Mouse (Mus musculus): ENCODE results near the gene Rpl35. TPM values are rescaled to one million over a fixed set of nuclear protein-coding genes. Genes with fewer than 3 reads are reported as not detected.
"Not testable (repeated sequence)": the region's sequence is repeated elsewhere in the genome, so short reads cannot be mapped to it uniquely, and the experiment has no call there.

Rpl35 gene
- polyA plus RNA-seq (2015; fragmentation: Nextera tagmentation; extraction: Ambion mirVana) = 740 and 763 TPM in 2 replicates

DNA sequence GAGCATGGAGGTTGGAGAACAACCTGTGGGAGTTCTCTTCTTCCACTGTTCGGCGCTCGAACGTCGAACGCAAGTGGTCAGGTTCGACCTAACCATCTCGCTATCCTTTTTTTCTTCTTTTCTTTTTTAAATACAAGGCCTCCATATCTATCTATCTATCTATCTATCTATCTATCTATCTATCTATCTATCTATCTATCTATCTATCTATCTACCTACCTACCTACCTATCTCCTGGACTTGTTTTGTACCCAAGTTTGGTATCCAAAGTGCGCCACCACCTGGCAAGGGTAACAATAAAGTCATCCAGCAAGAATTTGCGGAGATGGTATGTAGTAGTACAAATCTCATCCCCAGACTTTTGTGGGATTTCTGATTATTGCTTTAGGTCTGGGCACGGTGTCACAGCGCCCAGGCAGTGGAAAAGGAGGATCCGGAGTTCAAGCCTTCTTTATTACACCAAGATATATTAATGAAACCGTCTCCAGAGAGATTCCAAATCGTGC, at the start of gene Rpl35:
Rpl35 (minus strand) TSS at position 51 of the 506 bp plus-strand sequence.
- no peak for ATAC-seq
- Histone ChIP-seq H3K27me3 (no peaks in the 10 kb centered on the region), H3K27ac (peak within 1 kb of the TSS; percentile 85), H3K4me1 (replicated peaks) (peaks cover 60% of the 10 kb centered on the region), H3K4me3 (replicated peaks) (peak within 1 kb of the TSS; percentile 80), H3K36me3 (peaks cover 32% of the 10 kb centered on the region), H3K9me3 (no peaks in the 10 kb centered on the region), H3K4me2 (replicated peaks) (peak within 1 kb of the TSS; percentile 98), H3K9ac (replicated peaks) (peak within 1 kb of the TSS; percentile 91)
- 15% methylated on average over 15 of the region's 15 CpGs for WGBS

DNA sequence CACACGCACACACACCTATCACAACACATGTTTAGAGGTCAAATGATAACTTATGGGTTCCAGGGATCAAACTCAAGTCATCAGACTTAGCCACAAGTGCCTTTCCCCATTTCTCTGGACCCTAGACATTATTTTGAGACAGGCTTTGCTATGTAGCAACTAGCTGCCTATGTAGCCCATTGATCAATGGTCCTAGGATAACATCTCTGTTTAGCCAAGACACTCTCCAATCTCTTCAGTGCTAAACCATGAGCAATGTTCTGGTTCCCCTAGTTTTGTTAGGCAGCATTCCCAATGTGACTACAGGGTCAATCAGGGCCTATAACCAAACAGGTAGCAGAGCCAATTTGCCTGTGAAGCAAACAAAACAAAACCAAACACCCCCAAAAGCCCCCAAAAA, 43.1 kb upstream of the Rpl35 start:
- no peak overlapping the region for H3K4me2 ChIP-seq (replicated peaks)
- no peak overlapping the region for H3K27ac ChIP-seq
- H3K27me3 ChIP-seq = no peaks in the 10 kb centered on the region
- ATAC-seq = no peak
- H3K36me3 ChIP-seq = peaks cover 82% of the 10 kb centered on the region
- 98% methylated on average over 1 of the region's 1 CpGs for WGBS
- H3K4me3 ChIP-seq (replicated peaks) = no peak overlapping the region
- no peak overlapping the region for H3K9ac ChIP-seq (replicated peaks)
- no peaks in the 10 kb centered on the region for H3K9me3 ChIP-seq
- H3K4me1 ChIP-seq (replicated peaks) = no peaks in the 10 kb centered on the region

DNA sequence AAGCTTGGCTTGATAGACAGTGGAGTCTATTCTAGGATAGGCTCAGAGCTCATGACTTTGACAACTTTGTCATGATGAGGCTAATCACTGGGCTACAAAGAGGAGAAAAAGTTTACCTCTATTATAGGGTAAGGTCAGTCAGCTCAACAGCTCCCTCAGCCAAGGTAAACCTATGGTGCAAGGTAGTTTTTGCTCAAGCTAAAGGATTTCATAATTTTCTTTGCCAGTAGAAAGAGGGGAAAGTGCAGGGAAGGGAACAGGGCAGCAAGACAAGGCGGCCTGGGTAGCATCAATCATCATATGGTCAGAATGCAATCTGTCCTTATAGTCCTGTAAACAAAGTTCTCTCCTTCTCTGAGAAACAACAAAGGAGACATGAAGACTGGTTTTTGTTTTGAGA, 34.8 kb upstream of the Rpl35 start:
- ATAC-seq = no peak
- WGBS = 96% methylated on average over 1 of the region's 1 CpGs
- Histone ChIP-seq H3K4me3 (replicated peaks) (no peak overlapping the region), H3K27ac (no peak overlapping the region), H3K27me3 (no peaks in the 10 kb centered on the region), H3K9me3 (no peaks in the 10 kb centered on the region), H3K36me3 (peaks cover 81% of the 10 kb centered on the region), H3K4me2 (replicated peaks) (no peak overlapping the region), H3K9ac (replicated peaks) (no peak overlapping the region), H3K4me1 (replicated peaks) (no peaks in the 10 kb centered on the region)

DNA sequence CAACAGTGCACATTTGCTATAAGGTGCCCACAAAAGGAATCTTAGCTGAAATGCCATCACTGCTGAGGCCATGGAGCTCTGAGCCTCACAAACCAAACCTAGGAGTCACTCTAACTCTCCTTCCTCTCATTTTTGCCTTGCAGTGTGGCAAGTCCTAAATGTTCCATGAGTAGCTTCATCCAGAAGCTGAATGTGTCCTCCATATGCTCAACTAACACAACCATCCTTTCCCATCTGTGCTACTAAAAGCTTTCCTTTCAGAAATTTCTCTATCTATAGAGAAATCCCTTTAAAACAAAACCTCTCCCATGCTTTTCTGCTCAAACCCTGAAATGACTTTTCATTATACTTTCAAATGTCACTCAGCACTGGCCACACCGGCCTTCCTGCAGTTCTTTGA, 26.2 kb upstream of the Rpl35 start:
- 86% methylated on average over 1 of the region's 1 CpGs for WGBS
- Histone ChIP-seq H3K4me2 (replicated peaks) (no peak overlapping the region), H3K9me3 (no peaks in the 10 kb centered on the region), H3K27me3 (no peaks in the 10 kb centered on the region), H3K27ac (no peak overlapping the region), H3K4me1 (replicated peaks) (no peaks in the 10 kb centered on the region), H3K36me3 (peaks cover 85% of the 10 kb centered on the region), H3K9ac (replicated peaks) (no peak overlapping the region), H3K4me3 (replicated peaks) (no peak overlapping the region)
- no peak for ATAC-seq

DNA sequence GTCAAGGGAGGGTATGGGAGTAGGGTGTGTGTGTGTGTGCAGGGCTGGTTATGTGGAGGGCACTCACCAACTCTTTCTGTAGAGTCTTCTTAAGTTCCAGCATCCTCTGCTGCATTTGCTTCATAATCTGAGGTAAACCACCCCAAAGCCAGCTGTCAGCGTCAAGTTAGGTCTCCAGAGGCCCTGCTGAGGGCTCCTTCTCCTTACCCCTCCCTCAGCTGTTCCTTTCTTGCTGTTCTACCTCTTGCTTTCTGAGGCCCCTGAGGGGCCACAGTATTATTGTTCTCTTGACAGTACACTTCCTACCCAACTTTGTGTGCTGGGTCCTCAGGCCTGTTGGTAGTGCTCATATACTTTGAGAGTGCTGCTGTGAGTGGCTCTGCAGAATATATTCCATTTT, 14.6 kb upstream of the Rpl35 start:
- 60% methylated on average over 1 of the region's 1 CpGs for WGBS
- H3K27me3 ChIP-seq = no peaks in the 10 kb centered on the region

DNA sequence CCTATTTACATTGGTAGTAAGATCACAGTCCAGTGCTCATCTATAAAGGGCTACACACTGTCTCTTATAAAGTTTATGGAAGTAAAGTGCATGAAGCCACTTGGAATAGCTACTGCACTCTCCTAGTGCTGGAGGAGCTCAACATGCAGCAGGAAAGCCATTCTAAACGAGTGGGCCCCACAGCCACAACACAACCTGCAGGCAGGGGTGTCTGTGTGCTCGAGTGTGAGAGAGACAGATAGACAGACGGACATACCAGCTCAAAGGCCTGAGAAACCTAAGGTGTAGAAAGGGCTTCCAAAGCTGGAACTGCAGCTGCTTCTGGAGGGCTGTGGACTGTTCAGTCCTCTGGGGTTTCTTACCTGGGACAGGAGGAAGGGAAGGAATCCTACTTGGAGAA, 11.2 kb upstream of the Rpl35 start:
- H3K9me3 ChIP-seq = no peaks in the 10 kb centered on the region
- peaks cover 90% of the 10 kb centered on the region for H3K36me3 ChIP-seq
- H3K4me1 ChIP-seq (replicated peaks) = no peaks in the 10 kb centered on the region
- no peak overlapping the region for H3K27ac ChIP-seq
- no peak overlapping the region for H3K9ac ChIP-seq (replicated peaks)
- H3K4me2 ChIP-seq (replicated peaks) = no peak overlapping the region
- ATAC-seq = no peak
- H3K4me3 ChIP-seq (replicated peaks) = no peak overlapping the region
- 87% methylated on average over 3 of the region's 3 CpGs for WGBS
- no peaks in the 10 kb centered on the region for H3K27me3 ChIP-seq

More for the DNA sequence above, 14.6 kb upstream of the Rpl35 start:
- no peak overlapping the region for H3K27ac ChIP-seq
- H3K4me2 ChIP-seq (replicated peaks) = no peak overlapping the region
- H3K4me1 ChIP-seq (replicated peaks) = no peaks in the 10 kb centered on the region
- H3K36me3 ChIP-seq = peaks cover 91% of the 10 kb centered on the region
- ATAC-seq = no peak
- H3K9me3 ChIP-seq = no peaks in the 10 kb centered on the region
- H3K4me3 ChIP-seq (replicated peaks) = no peak overlapping the region
- no peak overlapping the region for H3K9ac ChIP-seq (replicated peaks)

DNA sequence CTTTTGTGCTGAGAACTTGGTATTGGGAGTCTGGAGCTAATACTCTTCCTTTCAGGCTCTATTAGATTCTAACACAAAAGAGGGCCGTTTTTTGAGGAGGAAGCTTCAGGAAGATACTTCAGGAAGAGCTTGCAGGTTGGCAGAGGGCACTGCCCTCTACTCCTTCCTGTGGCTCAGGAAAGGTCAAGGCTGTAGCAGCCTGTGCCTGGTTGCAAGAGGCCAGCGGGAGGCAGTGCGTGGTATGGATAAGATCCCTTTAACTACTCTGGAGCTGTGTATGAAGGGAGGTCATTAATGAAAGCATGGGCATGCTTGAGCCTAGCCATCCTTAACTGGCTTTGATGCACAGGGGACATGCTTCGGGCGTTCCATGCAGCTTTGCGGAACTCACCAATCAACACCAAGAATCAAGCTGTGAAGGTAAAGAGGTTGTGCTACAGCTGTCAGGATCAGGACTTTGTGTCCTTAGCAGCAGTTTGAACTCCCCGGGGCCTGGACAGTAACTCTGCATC, 7.4 kb upstream of the Rpl35 start:
- peaks cover 26% of the 10 kb centered on the region for H3K4me1 ChIP-seq (replicated peaks)
- no peaks in the 10 kb centered on the region for H3K9me3 ChIP-seq
- no peak for ATAC-seq
- no peak overlapping the region for H3K4me2 ChIP-seq (replicated peaks)
- no peaks in the 10 kb centered on the region for H3K27me3 ChIP-seq
- H3K4me3 ChIP-seq (replicated peaks) = no peak overlapping the region
- 88% methylated on average over 7 of the region's 7 CpGs for WGBS
- H3K9ac ChIP-seq (replicated peaks) = no peak overlapping the region
- H3K27ac ChIP-seq = no peak overlapping the region
- H3K36me3 ChIP-seq = peaks cover 57% of the 10 kb centered on the region

DNA sequence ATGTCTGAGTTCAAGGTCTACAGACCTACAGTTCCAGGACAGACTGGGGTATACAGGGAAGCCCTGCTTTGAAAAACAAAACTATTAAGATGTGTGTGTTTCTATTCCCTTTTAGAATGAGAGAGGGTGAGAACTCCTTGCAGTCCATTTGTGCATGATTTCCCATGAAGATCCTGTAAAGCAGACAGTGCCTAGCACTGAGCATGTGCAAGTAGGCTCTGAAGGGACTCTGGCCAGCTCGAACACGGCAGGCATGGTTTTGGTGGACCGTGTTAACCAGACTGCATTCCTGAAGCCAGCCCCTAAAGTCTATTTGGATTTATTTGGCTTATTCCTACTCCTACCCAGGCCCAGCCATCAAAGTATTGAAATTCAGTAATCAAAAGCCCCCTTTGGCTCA, 6.5 kb upstream of the Rpl35 start:
- H3K9me3 ChIP-seq = no peaks in the 10 kb centered on the region
- no peak overlapping the region for H3K4me3 ChIP-seq (replicated peaks)
- ATAC-seq = no peak
- no peaks in the 10 kb centered on the region for H3K27me3 ChIP-seq
- peaks cover 50% of the 10 kb centered on the region for H3K36me3 ChIP-seq
- no peak overlapping the region for H3K4me2 ChIP-seq (replicated peaks)
- H3K27ac ChIP-seq = no peak overlapping the region
- 89% methylated on average over 3 of the region's 3 CpGs for WGBS
- peaks cover 31% of the 10 kb centered on the region for H3K4me1 ChIP-seq (replicated peaks)
- no peak overlapping the region for H3K9ac ChIP-seq (replicated peaks)

DNA sequence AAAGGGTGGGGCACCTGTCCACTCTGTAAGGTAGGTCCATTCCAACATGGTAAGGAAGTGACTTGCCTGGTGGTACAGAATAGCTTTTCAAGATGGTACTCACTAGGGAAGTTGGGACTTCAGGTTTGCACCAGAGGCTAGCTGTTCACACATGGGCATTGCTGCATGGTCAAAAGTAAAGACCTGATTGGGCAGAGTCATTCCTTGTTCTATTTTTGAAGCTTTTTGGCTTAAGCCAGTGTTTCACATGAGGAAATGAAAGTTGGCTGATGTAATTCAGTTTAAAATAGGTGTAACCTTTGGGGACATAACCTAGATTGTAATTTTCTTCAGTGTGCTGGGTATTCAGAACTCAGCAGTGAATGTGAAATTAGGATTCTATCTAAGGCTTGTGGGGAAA, 5.8 kb upstream of the Rpl35 start:
- Histone ChIP-seq H3K36me3 (peaks cover 43% of the 10 kb centered on the region), H3K4me2 (replicated peaks) (no peak overlapping the region), H3K27ac (no peak overlapping the region), H3K9ac (replicated peaks) (no peak overlapping the region), H3K4me3 (replicated peaks) (no peak overlapping the region), H3K27me3 (no peaks in the 10 kb centered on the region), H3K4me1 (replicated peaks) (peaks cover 36% of the 10 kb centered on the region), H3K9me3 (no peaks in the 10 kb centered on the region)
- no peak for ATAC-seq

DNA sequence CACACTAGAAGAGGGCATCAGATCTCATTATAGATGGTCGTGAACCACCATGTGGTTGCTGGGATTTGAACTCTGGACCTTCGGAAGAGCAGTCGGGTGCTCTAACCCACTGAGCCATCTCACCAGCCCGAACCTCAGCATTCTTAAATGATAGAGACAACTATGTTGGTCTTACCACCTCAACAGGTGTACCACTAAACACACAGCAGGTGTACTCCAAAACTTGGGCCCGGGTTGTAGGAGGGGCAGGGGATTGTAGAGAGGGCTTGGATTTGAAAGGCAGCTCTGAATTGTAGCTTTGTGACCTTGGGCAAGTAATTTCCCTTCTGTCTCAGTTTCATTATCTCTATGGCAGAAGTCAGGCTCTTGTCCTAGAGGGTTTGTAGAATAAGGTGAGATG, 4.7 kb upstream of the Rpl35 start:
- H3K27ac ChIP-seq; H3K9ac ChIP-seq (replicated peaks); H3K27me3 ChIP-seq; ATAC-seq; H3K4me2 ChIP-seq (replicated peaks); H3K4me3 ChIP-seq (replicated peaks); H3K9me3 ChIP-seq: not testable (repeated sequence)
- 94% methylated on average over 5 of the region's 5 CpGs for WGBS
- Histone ChIP-seq H3K36me3 (peaks cover 32% of the 10 kb centered on the region), H3K4me1 (replicated peaks) (peaks cover 43% of the 10 kb centered on the region)

DNA sequence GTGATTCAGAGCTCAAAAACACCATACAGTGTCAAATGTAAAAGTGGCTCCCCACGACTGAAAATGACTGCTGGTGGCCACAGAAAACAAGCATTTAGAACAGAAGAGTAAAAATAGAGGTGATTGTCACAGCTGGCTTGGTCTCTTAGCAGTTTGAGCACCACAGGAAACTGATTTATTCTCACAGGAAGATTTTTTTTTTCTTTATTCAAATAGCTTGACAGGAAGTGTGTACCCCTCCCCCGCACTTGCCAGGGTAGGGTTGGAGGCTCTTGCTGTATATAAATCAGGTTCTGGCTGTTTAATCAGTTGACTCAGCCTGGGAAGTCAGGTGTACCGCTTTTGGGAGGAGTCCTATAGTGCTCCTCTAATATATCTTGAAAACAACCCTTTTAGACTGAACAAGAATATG, 3.5 kb upstream of the Rpl35 start:
- WGBS = 35% methylated on average over 3 of the region's 3 CpGs
- ATAC-seq = no peak
- Histone ChIP-seq H3K4me2 (replicated peaks) (peak overlapping the region; percentile 99), H3K4me3 (replicated peaks) (peak overlapping the region; percentile 97), H3K9ac (replicated peaks) (peak overlapping the region; percentile 93), H3K27me3 (no peaks in the 10 kb centered on the region), H3K9me3 (no peaks in the 10 kb centered on the region), H3K36me3 (peaks cover 20% of the 10 kb centered on the region), H3K27ac (peak overlapping the region; percentile 86), H3K4me1 (replicated peaks) (peaks cover 48% of the 10 kb centered on the region)

DNA sequence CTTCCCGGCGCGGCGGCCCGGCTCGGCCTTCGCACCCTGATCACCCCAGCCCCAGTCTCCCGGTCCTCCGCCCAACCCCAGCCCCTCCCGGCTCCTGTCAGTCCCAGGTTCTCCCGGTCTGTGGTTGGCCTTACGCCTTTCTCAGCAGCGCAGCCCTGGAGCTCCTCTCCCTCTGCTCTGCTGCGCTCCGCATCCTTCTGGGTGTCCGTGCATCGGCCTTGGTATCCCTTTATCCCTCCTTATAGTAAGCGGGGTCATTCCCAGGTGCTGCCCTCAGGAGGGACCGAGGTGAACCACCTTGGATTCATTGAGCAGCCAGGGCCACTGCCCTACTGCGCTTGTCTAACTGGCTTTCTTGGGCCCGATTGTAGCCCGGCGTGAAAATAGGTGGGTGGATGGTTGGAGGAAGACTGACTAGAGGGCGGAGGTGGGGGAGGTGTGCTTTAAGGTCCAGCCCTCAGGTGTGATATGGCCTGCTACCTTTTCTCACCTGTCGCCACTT, 3.0 kb upstream of the Rpl35 start:
- Histone ChIP-seq H3K9me3 (no peaks in the 10 kb centered on the region), H3K36me3 (peaks cover 20% of the 10 kb centered on the region), H3K4me2 (replicated peaks) (peak overlapping the region; percentile 99), H3K4me1 (replicated peaks) (peaks cover 53% of the 10 kb centered on the region), H3K4me3 (replicated peaks) (peak overlapping the region; percentile 97), H3K27me3 (no peaks in the 10 kb centered on the region), H3K9ac (replicated peaks) (peak overlapping the region; percentile 93), H3K27ac (peak overlapping the region; percentile 86)
- WGBS = under 1% methylated on average over 25 of the region's 25 CpGs
- peak; percentile 61 for ATAC-seq

DNA sequence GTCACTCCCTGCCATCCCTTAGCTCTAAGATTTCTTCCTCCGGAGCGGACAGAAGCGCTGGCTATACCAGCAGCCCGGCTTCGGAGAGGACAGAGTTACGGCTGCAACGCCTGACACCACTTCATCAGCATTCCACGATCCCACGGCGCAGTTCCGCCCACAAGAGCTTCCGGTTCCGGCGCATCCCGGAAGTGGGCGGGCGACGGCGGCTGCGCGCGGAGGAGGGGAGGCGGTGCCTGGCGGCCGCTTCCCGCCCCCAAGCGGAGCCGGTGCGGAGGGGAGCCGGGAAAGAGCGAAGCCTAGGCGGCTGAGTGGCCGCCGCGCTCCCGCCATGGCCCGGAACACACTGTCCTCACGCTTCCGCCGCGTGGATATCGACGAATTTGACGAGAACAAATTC, 2.4 kb upstream of the Rpl35 start:
- 0% methylated on average over 43 of the region's 44 CpGs for WGBS
- peaks cover 59% of the 10 kb centered on the region for H3K4me1 ChIP-seq (replicated peaks)
- peak overlapping the region; percentile 97 for H3K4me3 ChIP-seq (replicated peaks)
- peak overlapping the region; percentile 99 for H3K4me2 ChIP-seq (replicated peaks)
- peaks cover 19% of the 10 kb centered on the region for H3K36me3 ChIP-seq
- peak overlapping the region; percentile 93 for H3K9ac ChIP-seq (replicated peaks)
- peak; percentile 90 for ATAC-seq
- H3K9me3 ChIP-seq = no peaks in the 10 kb centered on the region
- H3K27ac ChIP-seq = peak overlapping the region; percentile 86
- H3K27me3 ChIP-seq = no peaks in the 10 kb centered on the region

Data from midbrain, embryonic 13.5 days (tissue).